Mouse (Mus musculus) neural tube, embryonic 11.5 days (tissue): ENCODE results near the gene Senp7. TPM values are rescaled to one million over a fixed set of nuclear protein-coding genes. Genes with fewer than 3 reads are reported as not detected.
"Not testable (repeated sequence)": the region's sequence is repeated elsewhere in the genome, so short reads cannot be mapped to it uniquely, and the experiment has no call there.

ENCODE experiments used
- ATAC-seq: fragments of 200-750 bp; cut with Nextera tagmentation; 2 replicates; pipeline ENCODE4 v1.8.0; 2017; ENCODE audit warnings: moderate number of reproducible peaks, mild to moderate bottlenecking, moderate TSS enrichment, moderate library complexity; ENCODE audit not compliant: insufficient read depth, low FRiP score, low TSS enrichment
- DNase-seq: peaks from one replicate; pipeline ENCODE4 v3.0.0-alpha.2; 2015; ENCODE audit warnings: low spot score
- H3K27ac ChIP-seq: fragments of 300-500 bp; sonication (generic); 2 replicates; pipeline ENCODE4 v1.5.1; 2014; ENCODE audit warnings: low read depth, mild to moderate bottlenecking, low read length
- H3K27me3 ChIP-seq: fragments of 300-500 bp; sonication (generic); 2 replicates; pipeline ENCODE4 v1.6.1; 2014; ENCODE audit warnings: mild to moderate bottlenecking, low read length, mixed read lengths; ENCODE audit not compliant: control insufficient read depth, insufficient read depth
- H3K36me3 ChIP-seq: fragments of 300-500 bp; sonication (generic); 2 replicates; pipeline ENCODE4 v1.6.1; 2014; ENCODE audit warnings: mild to moderate bottlenecking, low read length, moderate library complexity, mixed read lengths; ENCODE audit not compliant: control insufficient read depth, insufficient read depth
- H3K4me1 ChIP-seq: fragments of 300-500 bp; sonication (generic); 2 replicates; pipeline ENCODE4 v1.6.1; 2014; ENCODE audit warnings: low read length, mixed read lengths; ENCODE audit not compliant: control insufficient read depth, insufficient read depth
- H3K4me2 ChIP-seq: fragments of 300-500 bp; sonication (generic); 2 replicates; pipeline ENCODE4 v1.6.1; 2014; ENCODE audit warnings: low read depth, mild to moderate bottlenecking, moderate library complexity
- H3K4me3 ChIP-seq: fragments of 300-500 bp; sonication (generic); 2 replicates; pipeline ENCODE4 v1.5.1; 2014; ENCODE audit warnings: low read depth, low read length
- H3K9ac ChIP-seq: fragments of 300-500 bp; sonication (generic); 2 replicates; pipeline ENCODE4 v1.6.1; 2014; ENCODE audit warnings: mild to moderate bottlenecking, low read length
- H3K9me3 ChIP-seq: fragments of 300-500 bp; sonication (generic); 2 replicates; pipeline ENCODE4 v1.6.1; 2016; ENCODE audit warnings: low read length; ENCODE audit not compliant: control insufficient read depth
- WGBS: fragments of 180-500 bp; shearing (Covaris S2); extraction: QIAGEN DNeasy Blood & Tissue Kit; methylation state at CpG from one replicate; pipeline ENCODE4 v1.1.7; 2014; 5-methylcytosine and 5-hydroxymethylcytosine counted together
- polyA plus RNA-seq: library from polyadenylated mRNA; unstranded; fragments of >200 nt; fragmentation: Nextera tagmentation; extraction: Ambion mirVana; gene quantifications from 2 replicates; pipeline ENCODE4 v1.2.1, GENCODE M21; 2014

Senp7 gene
- 41.7 and 42.5 TPM in 2 replicates for polyA plus RNA-seq

GRCm38 (mm10) chr16:56048038-56048437 is at the start of gene Senp7:
TSS of gene Senp7 (plus strand) at chr16:56048338.
- not testable (repeated sequence) for H3K27me3 ChIP-seq, H3K36me3 ChIP-seq, ATAC-seq, H3K4me3 ChIP-seq, H3K4me2 ChIP-seq, DNase-seq, H3K27ac ChIP-seq, H3K9me3 ChIP-seq, H3K9ac ChIP-seq, H3K4me1 ChIP-seq
- no CpG with 5 or more reads among the region's 4 CpGs for WGBS

DNA sequence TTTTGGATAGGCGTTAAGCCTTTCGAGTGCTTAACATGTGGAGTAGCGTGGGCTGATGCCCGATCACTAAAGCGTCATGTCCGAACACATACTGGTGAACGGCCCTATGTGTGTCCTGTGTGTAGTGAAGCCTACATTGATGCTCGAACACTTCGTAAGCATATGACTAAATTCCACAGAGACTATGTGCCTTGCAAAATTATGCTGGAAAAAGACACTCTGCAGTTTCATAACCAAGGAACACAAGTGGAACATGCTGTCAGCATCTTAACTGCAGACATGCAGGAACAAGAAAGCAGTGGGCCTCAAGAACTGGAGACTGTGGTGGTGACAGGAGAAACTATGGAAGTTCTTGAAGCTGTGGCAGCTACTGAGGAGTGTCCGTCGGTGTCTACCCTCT is 41.3 kb upstream of the Senp7 start:
- no peak overlapping the region for H3K27ac ChIP-seq
- no peaks in the 10 kb centered on the region for H3K4me1 ChIP-seq
- H3K36me3 ChIP-seq, result peaks cover 8% of the 10 kb centered on the region
- WGBS, result 96% methylated on average over 11 of the region's 11 CpGs
- no peaks in the 10 kb centered on the region for H3K9me3 ChIP-seq
- DNase-seq (no peak), ATAC-seq (no peak)
- H3K4me3 ChIP-seq, result no peak overlapping the region
- H3K9ac ChIP-seq, result no peak overlapping the region
- H3K4me2 ChIP-seq, result no peak overlapping the region
- H3K27me3 ChIP-seq, result no peaks in the 10 kb centered on the region

DNA sequence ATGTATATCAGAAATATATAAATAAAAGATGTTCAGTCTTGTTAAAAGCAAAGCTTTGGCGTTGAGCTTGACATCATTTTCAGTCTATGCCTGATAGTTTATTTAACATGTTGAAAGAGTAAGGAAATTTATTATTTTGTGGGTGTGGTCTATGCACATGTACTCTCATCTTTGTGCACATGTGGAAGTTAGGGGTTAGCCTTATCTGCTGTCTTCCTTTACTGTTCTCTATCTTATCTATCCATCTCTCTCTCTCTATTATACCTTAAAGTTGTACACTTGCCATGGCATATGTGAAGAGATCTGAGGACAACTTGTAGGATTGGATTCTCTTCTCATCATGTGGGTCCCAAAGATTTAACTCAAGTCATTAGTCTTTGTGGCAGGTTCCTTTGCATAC is 39.3 kb upstream of the Senp7 start:
- Histone ChIP-seq H3K4me1 (no peaks in the 10 kb centered on the region), H3K9me3 (no peaks in the 10 kb centered on the region), H3K27me3 (no peaks in the 10 kb centered on the region), H3K4me2 (no peak overlapping the region), H3K9ac (no peak overlapping the region), H3K36me3 (peaks cover 5% of the 10 kb centered on the region), H3K4me3 (no peak overlapping the region), H3K27ac (no peak overlapping the region)
- DNase-seq, result no peak
- ATAC-seq, result no peak
- WGBS, result 92% methylated on average over 1 of the region's 1 CpGs

DNA sequence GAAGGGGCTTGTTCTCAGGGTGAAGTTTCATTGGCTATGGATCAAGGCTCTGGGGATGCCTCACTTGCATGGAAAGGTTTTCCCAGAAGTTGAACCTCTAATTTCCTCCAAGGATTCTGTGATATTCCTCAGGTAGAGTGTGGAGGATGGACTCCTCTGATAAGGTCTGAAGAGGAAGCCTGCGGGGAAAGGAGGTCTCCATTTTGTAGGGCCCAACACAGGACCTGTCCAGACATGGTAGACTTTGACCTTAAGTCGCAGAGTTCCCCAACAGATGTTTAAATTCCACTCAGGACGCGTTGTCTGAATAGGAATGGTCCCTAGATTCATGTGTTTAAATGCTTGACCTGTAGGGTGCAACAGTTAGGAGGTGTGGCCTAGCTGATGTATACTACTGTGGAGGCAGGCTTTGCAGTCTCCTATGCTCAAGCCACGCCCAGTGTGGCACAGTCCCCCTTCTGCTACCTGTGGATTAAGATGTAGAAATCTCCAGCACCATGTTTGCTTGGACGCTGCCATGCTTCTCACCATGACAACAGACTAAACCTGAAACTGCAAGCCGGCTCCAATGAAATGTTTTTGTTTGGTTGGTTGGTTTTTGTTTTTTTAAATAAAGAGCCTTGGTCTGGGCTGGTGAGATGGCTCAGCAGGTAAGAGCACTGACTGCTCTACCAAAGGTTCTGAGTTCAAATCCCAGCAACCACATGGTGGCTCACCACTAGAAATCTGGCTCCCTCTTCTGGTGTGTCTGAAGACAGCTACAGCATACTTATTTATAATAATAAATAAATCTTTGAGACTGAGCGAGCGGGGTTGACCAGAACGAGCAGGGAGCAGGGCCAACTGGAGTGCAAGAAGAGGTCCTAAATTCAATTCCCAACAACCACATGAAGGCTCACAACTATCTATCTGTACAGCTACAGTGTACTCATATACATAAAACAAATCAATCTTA is 35.1 kb upstream of the Senp7 start:
- Histone ChIP-seq H3K4me3 (no peak overlapping the region), H3K36me3 (peaks cover 7% of the 10 kb centered on the region), H3K9me3 (no peaks in the 10 kb centered on the region), H3K4me2 (no peak overlapping the region), H3K27ac (no peak overlapping the region), H3K9ac (no peak overlapping the region), H3K27me3 (no peaks in the 10 kb centered on the region), H3K4me1 (no peaks in the 10 kb centered on the region)
- DNase-seq (no peak), ATAC-seq (0 out of 2 replicates have a peak, but pooled peaks have one; percentile 53)
- WGBS, result 92% methylated on average over 10 of the region's 10 CpGs

DNA sequence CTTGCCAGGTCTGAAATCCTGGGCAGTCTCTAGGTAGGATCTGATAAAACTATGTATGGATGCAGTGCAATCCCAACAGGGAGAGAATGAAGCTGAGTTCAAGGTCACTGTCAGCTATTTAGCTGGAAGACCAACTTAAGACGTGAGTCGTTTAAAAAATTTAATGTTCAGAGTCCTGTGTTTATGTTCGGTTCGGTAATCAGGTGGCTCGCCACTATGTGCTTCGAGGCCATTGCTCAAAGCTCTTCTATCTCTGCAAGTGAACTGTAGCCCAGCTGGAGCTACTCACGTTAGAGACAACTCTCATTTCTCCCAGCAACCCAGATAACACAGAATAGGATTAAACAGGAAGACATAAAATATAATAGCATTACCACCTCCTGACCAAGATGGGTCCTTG is 34.1 kb upstream of the Senp7 start:
- H3K36me3 ChIP-seq, result peaks cover 14% of the 10 kb centered on the region
- WGBS, result 89% methylated on average over 7 of the region's 7 CpGs
- ATAC-seq, result no peak

DNA sequence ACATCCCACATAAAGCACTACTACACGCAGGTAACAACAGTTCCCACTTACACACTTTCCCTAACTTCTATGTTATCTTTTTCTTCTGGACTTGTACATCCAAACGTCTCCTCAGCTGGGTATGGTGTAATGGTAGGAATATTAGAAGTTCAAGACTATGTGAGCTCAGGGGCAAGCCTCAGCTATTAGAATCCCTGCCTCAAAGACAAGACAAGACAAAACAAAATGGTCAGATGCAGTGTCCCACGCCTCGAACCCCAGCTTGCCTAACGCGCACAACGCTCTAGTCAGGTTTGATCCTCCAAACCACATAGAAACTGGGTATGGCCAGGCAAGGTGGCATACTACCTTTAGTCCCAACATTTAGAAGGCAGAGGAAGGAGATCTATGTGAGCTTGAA is 28.5 kb upstream of the Senp7 start:
- H3K4me2 ChIP-seq, result no peak overlapping the region
- H3K4me3 ChIP-seq, result no peak overlapping the region
- H3K9ac ChIP-seq, result no peak overlapping the region
- peaks cover 19% of the 10 kb centered on the region for H3K36me3 ChIP-seq
- H3K27ac ChIP-seq, result no peak overlapping the region
- H3K27me3 ChIP-seq, result no peaks in the 10 kb centered on the region
- no peaks in the 10 kb centered on the region for H3K9me3 ChIP-seq
- no peaks in the 10 kb centered on the region for H3K4me1 ChIP-seq
- DNase-seq, result no peak
- ATAC-seq, result no peak
- 96% methylated on average over 7 of the region's 7 CpGs for WGBS

More for the DNA sequence above, 34.1 kb upstream of the Senp7 start:
- Histone ChIP-seq H3K4me3 (no peak overlapping the region), H3K9ac (no peak overlapping the region), H3K4me2 (no peak overlapping the region), H3K27ac (no peak overlapping the region), H3K27me3 (no peaks in the 10 kb centered on the region), H3K9me3 (no peaks in the 10 kb centered on the region), H3K4me1 (no peaks in the 10 kb centered on the region)
- DNase-seq, result no peak

GRCm38 (mm10) chr16:56027854-56028629 is 20.1 kb upstream of the Senp7 start:
- Histone ChIP-seq H3K4me2 (peak overlapping the region; percentile 66), H3K4me3 (peak overlapping the region; percentile 97), H3K27ac (no peak overlapping the region), H3K27me3 (no peaks in the 10 kb centered on the region), H3K4me1 (peaks cover 8% of the 10 kb centered on the region), H3K36me3 (peaks cover 3% of the 10 kb centered on the region; the same call in 1 of the 2 replicates), H3K9ac (peak overlapping the region; percentile 97), H3K9me3 (no peaks in the 10 kb centered on the region)
- no peak for DNase-seq
- no peak for ATAC-seq
- WGBS, result 57% methylated on average over 12 of the region's 12 CpGs

- H3K4me3 ChIP-seq, result peak overlapping the region; percentile 97
- no peaks in the 10 kb centered on the region for H3K27me3 ChIP-seq
- no peak for DNase-seq
- H3K27ac ChIP-seq, result peak overlapping the region; percentile 80
- peak overlapping the region; percentile 97 for H3K9ac ChIP-seq
- H3K4me2 ChIP-seq, result peak overlapping the region; percentile 66
- no peaks in the 10 kb centered on the region for H3K9me3 ChIP-seq
- H3K4me1 ChIP-seq, result peaks cover 8% of the 10 kb centered on the region
- H3K36me3 ChIP-seq, result peaks cover 3% of the 10 kb centered on the region; the same call in 1 of the 2 replicates
- ATAC-seq, result peak; percentile 86
- WGBS, result under 1% methylated on average over 62 of the region's 62 CpGs
Measured at GRCm38 (mm10) chr16:56028722-56029551, 19.2 kb upstream of the Senp7 start.
